Mouse (Mus musculus): ENCODE results near the gene Il22.
"Not testable (repeated sequence)": the region's sequence is repeated elsewhere in the genome, so short reads cannot be mapped to it uniquely, and the experiment has no call there.

DNA sequence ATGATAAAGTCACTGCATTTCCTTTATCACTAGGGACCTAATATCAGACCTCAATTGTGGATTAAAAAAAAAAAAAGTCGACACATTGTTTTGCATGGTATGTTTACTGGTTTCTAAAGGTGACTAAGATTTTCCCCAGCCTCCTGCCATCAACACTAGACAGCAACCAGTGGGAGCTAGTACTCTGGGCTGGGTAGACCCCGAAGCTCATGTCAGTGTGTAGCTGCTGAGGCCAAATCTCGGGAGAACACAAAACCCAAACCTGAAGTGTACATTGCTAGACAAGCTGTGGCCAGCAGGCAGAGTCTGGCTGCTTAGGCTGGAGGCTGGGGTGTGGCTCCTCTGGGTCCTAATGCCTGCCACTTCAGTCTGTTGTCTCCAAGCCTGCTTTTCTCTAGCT lies 9.6 kb upstream of the Il22 start:
- TF ChIP-seq CTCF (IDR thresholded peaks at IDR 0.05; ENCODE audit: extremely low read depth, insufficient read depth, insufficient read length, insufficient replicate concordance); POLR2A (IDR thresholded peaks at IDR 0.05; ENCODE audit: low read depth, low read length): not testable (repeated sequence)
